Mouse (Mus musculus) midbrain, embryonic 11.5 days (tissue): Measurements from ENCODE around the gene Tmem175. TPM values are rescaled to one million over a fixed set of nuclear protein-coding genes. Genes with fewer than 3 reads are reported as not detected.

ENCODE experiments used
- ATAC-seq: fragments of 200-750 bp; cut with Nextera tagmentation; 2 replicates; pipeline ENCODE4 v1.8.0; 2017; ENCODE audit warnings: moderate TSS enrichment, moderate library complexity; ENCODE audit not compliant: low FRiP score
- DNase-seq: peaks from one replicate; pipeline ENCODE4 v3.0.0; 2015; ENCODE audit warnings: low spot score; ENCODE audit errors: missing footprints
- H3K27ac ChIP-seq: fragments of 300-500 bp; sonication (generic); 2 replicates; pipeline ENCODE4 v1.5.1; 2014; ENCODE audit warnings: low read depth, low read length
- H3K27me3 ChIP-seq: fragments of 300-500 bp; sonication (generic); 2 replicates; pipeline ENCODE4 v1.6.1; 2014; ENCODE audit warnings: mild to moderate bottlenecking, low read length, moderate library complexity, mixed read lengths; ENCODE audit not compliant: control insufficient read depth, insufficient read depth
- H3K36me3 ChIP-seq: fragments of 300-500 bp; sonication (generic); 2 replicates; pipeline ENCODE4 v1.6.1; 2014; ENCODE audit warnings: mild to moderate bottlenecking, low read length, moderate library complexity, mixed read lengths; ENCODE audit not compliant: control insufficient read depth, insufficient read depth
- H3K4me1 ChIP-seq: fragments of 300-500 bp; sonication (generic); 2 replicates; pipeline ENCODE4 v1.6.1; 2014; ENCODE audit warnings: low read length; ENCODE audit not compliant: control insufficient read depth, insufficient read depth
- H3K4me2 ChIP-seq: fragments of 300-500 bp; sonication (generic); 2 replicates; pipeline ENCODE4 v1.6.1; 2014; ENCODE audit warnings: mild to moderate bottlenecking, moderate library complexity
- H3K4me3 ChIP-seq: fragments of 300-500 bp; sonication (generic); 2 replicates; pipeline ENCODE4 v1.5.1; 2014; ENCODE audit warnings: low read depth, low read length
- H3K9ac ChIP-seq: fragments of 300-500 bp; sonication (generic); 2 replicates; pipeline ENCODE4 v1.6.1; 2014; ENCODE audit warnings: low read length
- H3K9me3 ChIP-seq: fragments of 300-500 bp; sonication (generic); 2 replicates; pipeline ENCODE4 v1.6.1; 2016; ENCODE audit warnings: low read length; ENCODE audit not compliant: control insufficient read depth
- WGBS: fragments of 180-500 bp; shearing (Covaris S2); extraction: QIAGEN DNeasy Blood & Tissue Kit; methylation state at CpG from one replicate; pipeline ENCODE4 v1.1.7; 2014; 5-methylcytosine and 5-hydroxymethylcytosine counted together
- polyA plus RNA-seq: library from polyadenylated mRNA; unstranded; fragments of >200 nt; fragmentation: Nextera tagmentation; extraction: Ambion mirVana; gene quantifications from 2 replicates; pipeline ENCODE4 v1.2.1, GENCODE M21; 2014

Tmem175 gene
- polyA plus RNA-seq, 1 experiment from 2014 or later, result 20.9 TPM

DNA sequence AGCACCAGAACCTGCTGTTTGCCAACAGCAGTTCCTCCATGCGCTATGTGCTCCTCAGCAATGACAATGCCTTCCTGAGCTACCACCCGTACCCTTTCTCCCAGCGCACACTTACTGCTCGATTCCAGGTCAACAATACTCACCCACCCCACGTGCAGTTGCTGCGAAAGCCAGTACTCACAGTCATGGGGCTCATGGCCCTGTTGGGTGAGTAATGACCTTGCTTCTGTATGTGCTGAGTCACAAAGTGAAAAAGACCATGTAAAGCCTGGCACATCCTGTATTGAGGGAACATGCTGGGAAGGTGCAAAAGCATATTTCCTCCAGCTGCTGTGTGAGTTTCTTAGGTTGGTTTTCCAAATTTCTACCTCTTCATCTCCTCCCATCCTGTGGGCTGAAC is 51.3 kb downstream of the Tmem175 start:
- H3K4me1 ChIP-seq, result peaks cover 3% of the 10 kb centered on the region
- no peak overlapping the region for H3K4me2 ChIP-seq
- no peak overlapping the region for H3K9ac ChIP-seq
- no peaks in the 10 kb centered on the region for H3K27me3 ChIP-seq
- H3K9me3 ChIP-seq, result no peaks in the 10 kb centered on the region
- no peak overlapping the region for H3K27ac ChIP-seq
- ATAC-seq, result no peak
- 89% methylated on average over 6 of the region's 6 CpGs for WGBS
- H3K4me3 ChIP-seq, result no peak overlapping the region
- peak; percentile 73 for DNase-seq
- no peaks in the 10 kb centered on the region for H3K36me3 ChIP-seq

DNA sequence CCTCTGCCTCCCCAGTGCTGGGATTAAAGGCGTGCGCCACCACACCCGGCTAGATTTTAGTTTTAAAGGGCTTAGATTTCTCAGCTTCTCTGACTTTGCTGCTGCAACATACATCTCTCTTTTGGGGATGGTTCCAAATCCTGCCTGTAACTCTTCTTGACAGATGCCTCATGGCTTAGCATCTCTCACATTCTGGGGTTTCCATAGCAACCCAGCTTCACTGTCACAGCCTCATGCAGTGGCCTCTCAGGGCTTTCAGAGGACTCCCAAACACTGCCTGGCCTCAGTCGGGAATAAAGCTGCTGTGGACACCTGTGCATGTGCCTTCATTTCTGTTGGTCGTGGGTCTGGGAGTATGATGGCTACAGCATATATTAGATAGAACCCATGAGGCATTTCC is 59.5 kb downstream of the Tmem175 start:
- DNase-seq (peak; percentile 85), ATAC-seq (no peak)
- H3K36me3 ChIP-seq, result no peaks in the 10 kb centered on the region
- no peak overlapping the region for H3K27ac ChIP-seq
- H3K9ac ChIP-seq, result no peak overlapping the region
- H3K27me3 ChIP-seq, result peaks cover 14% of the 10 kb centered on the region
- H3K9me3 ChIP-seq, result no peaks in the 10 kb centered on the region
- peaks cover 9% of the 10 kb centered on the region; the same call in 1 of the 2 replicates for H3K4me1 ChIP-seq
- H3K4me3 ChIP-seq, result no peak overlapping the region
- WGBS, result 70% methylated on average over 5 of the region's 5 CpGs
- H3K4me2 ChIP-seq, result no peak overlapping the region

- Histone ChIP-seq H3K4me2 (no peak overlapping the region), H3K27me3 (peaks cover 14% of the 10 kb centered on the region), H3K4me1 (peaks cover 18% of the 10 kb centered on the region), H3K4me3 (no peak overlapping the region), H3K9me3 (no peaks in the 10 kb centered on the region), H3K9ac (no peak overlapping the region), H3K36me3 (no peaks in the 10 kb centered on the region), H3K27ac (no peak overlapping the region)
- 76% methylated on average over 4 of the region's 4 CpGs for WGBS
- no peak for ATAC-seq
- DNase-seq, result no peak
These were observed 61.6 kb downstream of the Tmem175 start for GRCm38 (mm10) chr5:108691152-108691551.

DNA sequence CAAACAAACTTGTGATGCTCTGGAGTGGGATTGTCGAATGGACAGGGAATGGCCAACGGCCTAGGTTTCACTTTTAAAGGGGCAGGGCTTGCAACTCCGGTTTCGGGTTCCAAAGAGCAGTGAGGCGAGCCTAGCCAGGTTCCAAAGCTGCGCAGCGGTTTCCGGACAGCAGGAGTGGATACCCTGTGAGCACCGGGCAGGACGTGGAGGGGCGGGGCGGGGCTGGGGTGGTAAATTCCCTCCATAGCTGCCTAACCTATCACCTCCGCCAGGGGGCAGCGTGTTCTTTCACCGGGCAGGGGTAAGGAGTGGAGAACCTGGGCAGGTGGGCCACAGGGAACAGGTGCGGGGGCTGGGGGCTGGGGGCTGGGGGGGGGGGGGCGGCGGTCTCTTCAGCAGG is 62.7 kb downstream of the Tmem175 start, which contains the start of gene Fgfrl1:
Gene Fgfrl1, plus strand, starts transcription at position 112 of the 400 bp plus-strand sequence.
- peak within 1 kb of the TSS; percentile 80 for H3K4me2 ChIP-seq
- H3K36me3 ChIP-seq, result no peaks in the 10 kb centered on the region
- 4% methylated on average over 15 of the region's 18 CpGs for WGBS
- H3K27me3 ChIP-seq, result peaks cover 14% of the 10 kb centered on the region
- no peak for DNase-seq
- H3K27ac ChIP-seq, result no peak within 1 kb of the TSS
- H3K4me3 ChIP-seq, result peak within 1 kb of the TSS; percentile 7; the same call in 1 of the 2 replicates
- H3K9me3 ChIP-seq, result no peaks in the 10 kb centered on the region
- no peak for ATAC-seq
- H3K9ac ChIP-seq, result no peak within 1 kb of the TSS
- H3K4me1 ChIP-seq, result peaks cover 25% of the 10 kb centered on the region

- DNase-seq (peak; percentile 97), ATAC-seq (peak; percentile 94)
- no peak overlapping the region for H3K27ac ChIP-seq
- H3K4me3 ChIP-seq, result peak overlapping the region; percentile 92
- H3K9me3 ChIP-seq, result no peaks in the 10 kb centered on the region
- H3K4me1 ChIP-seq, result peaks cover 29% of the 10 kb centered on the region
- peak overlapping the region; percentile 83 for H3K9ac ChIP-seq
- H3K4me2 ChIP-seq, result peak overlapping the region; percentile 80
- H3K27me3 ChIP-seq, result peaks cover 14% of the 10 kb centered on the region
- no peaks in the 10 kb centered on the region for H3K36me3 ChIP-seq
- WGBS, result 0% methylated on average over 36 of the region's 43 CpGs
These were observed 64.3 kb downstream of the Tmem175 start for GRCm38 (mm10) chr5:108693872-108694288.

GRCm38 (mm10) chr5:108694352-108695261 is 65.0 kb downstream of the Tmem175 start:
- Histone ChIP-seq H3K9ac (peak overlapping the region; percentile 83), H3K27ac (no peak overlapping the region), H3K4me1 (peaks cover 29% of the 10 kb centered on the region), H3K36me3 (no peaks in the 10 kb centered on the region), H3K27me3 (peaks cover 14% of the 10 kb centered on the region), H3K4me2 (peak overlapping the region; percentile 80), H3K9me3 (no peaks in the 10 kb centered on the region), H3K4me3 (peak overlapping the region; percentile 92)
- ATAC-seq (peak; percentile 57), DNase-seq (peak; percentile 90)
- WGBS, result under 1% methylated on average over 72 of the region's 99 CpGs

DNA sequence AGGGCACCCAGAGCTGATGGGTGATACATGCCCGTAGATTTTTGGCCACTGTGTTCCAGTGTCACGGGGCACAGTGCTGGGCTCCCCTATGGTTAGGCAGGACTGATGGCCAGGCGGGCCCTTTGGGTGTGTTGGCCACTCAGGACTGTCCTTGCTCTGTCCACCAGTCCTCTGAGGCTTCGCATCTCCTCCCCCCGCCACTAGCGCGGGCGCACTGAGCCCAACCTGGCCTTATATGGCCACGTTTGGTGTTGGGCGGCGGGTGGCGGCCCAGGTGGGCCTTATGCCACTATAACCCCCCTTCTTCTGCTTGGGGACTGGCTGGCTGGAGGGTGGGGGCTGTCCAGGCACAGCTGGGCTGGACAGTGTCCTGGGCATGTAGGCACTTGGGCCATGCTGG is 66.3 kb downstream of the Tmem175 start:
- no peak for DNase-seq
- ATAC-seq, result no peak
- Histone ChIP-seq H3K27ac (no peak overlapping the region), H3K4me2 (no peak overlapping the region; the same call in 1 of the 2 replicates), H3K27me3 (peaks cover 14% of the 10 kb centered on the region), H3K4me3 (no peak overlapping the region), H3K9me3 (no peaks in the 10 kb centered on the region), H3K4me1 (peaks cover 29% of the 10 kb centered on the region), H3K9ac (no peak overlapping the region), H3K36me3 (no peaks in the 10 kb centered on the region)
- 92% methylated on average over 11 of the region's 12 CpGs for WGBS

DNA sequence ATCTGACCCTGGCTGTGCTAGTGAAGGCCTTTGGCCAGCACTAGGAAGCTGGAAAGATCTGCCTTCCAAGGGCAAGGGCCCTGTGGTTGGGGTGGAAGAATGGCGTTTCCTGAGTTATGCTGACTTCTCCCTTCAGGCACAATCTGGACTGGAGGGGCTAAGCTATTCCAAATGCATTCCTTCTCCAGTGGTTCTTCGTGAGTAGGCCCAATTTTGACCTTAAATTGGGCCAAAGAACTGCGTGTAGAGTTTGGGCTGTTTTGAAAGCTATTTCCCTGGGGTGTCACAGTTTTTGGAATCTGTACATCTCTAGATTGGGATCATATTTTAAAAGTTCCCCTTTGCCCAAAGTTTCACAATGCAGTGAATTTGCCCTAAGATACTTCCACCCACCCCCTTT is 67.0 kb downstream of the Tmem175 start:
- DNase-seq (no peak), ATAC-seq (no peak)
- Histone ChIP-seq H3K4me1 (peaks cover 29% of the 10 kb centered on the region), H3K27ac (no peak overlapping the region), H3K9me3 (no peaks in the 10 kb centered on the region), H3K36me3 (no peaks in the 10 kb centered on the region), H3K27me3 (peaks cover 13% of the 10 kb centered on the region), H3K4me3 (no peak overlapping the region), H3K4me2 (no peak overlapping the region), H3K9ac (peak overlapping the region; percentile 10; the same call in 1 of the 2 replicates)
- 79% methylated on average over 3 of the region's 3 CpGs for WGBS

DNA sequence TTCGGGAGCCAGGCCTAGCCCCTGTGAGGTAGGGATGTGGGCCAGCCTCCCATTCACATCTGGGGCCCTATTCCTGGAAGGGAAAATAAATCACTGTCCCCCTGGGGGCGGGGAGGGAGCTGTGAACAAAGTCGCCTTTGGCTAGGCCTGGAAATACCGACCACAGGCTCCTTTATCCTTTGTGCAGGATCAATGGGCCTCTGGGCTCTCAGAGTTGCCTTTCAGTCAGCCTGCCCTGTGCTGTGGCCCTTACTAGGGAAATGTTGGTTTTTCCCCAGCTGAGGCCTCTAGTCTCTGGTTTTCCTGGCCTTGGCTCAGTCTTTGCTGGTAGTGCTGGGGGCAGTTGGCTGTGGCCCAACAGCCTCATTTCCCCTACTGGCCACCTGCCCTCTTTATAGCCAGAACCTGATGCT is 67.8 kb downstream of the Tmem175 start:
- peak overlapping the region; percentile 8; the same call in 1 of the 2 replicates for H3K4me2 ChIP-seq
- DNase-seq (peak; percentile 88), ATAC-seq (no peak)
- H3K4me1 ChIP-seq, result peaks cover 25% of the 10 kb centered on the region
- no peak overlapping the region for H3K4me3 ChIP-seq
- no peaks in the 10 kb centered on the region for H3K9me3 ChIP-seq
- H3K27ac ChIP-seq, result peak overlapping the region; percentile 28
- no peaks in the 10 kb centered on the region for H3K36me3 ChIP-seq
- H3K27me3 ChIP-seq, result peaks cover 8% of the 10 kb centered on the region; the same call in 1 of the 2 replicates
- WGBS, result 14% methylated on average over 4 of the region's 4 CpGs
- peak overlapping the region; percentile 28 for H3K9ac ChIP-seq
